Mouse (Mus musculus): ENCODE measurements around the gene Nsun2.

Gene Nsun2

GRCm38 (mm10) chr13:69636816-69637215 is 103.3 kb downstream of the Nsun2 start:
- no peak for DNase-seq (ENCODE audit: low spot score)

GRCm38 (mm10) chr13:69637657-69638056 is 104.1 kb downstream of the Nsun2 start:
- DNase-seq (ENCODE audit: low spot score), result no peak

GRCm38 (mm10) chr13:69638108-69638626 is 104.6 kb downstream of the Nsun2 start:
- no peak for DNase-seq (ENCODE audit: low spot score)

- no peak for DNase-seq (ENCODE audit: low spot score)
These were observed 105.7 kb downstream of the Nsun2 start for GRCm38 (mm10) chr13:69639251-69639650.

- no peak for DNase-seq (ENCODE audit: low spot score)
These were observed 106.6 kb downstream of the Nsun2 start for GRCm38 (mm10) chr13:69640126-69640525.

GRCm38 (mm10) chr13:69640541-69640940 is 107.0 kb downstream of the Nsun2 start:
- DNase-seq (ENCODE audit: low spot score), result no peak

GRCm38 (mm10) chr13:69641017-69641416 is 107.5 kb downstream of the Nsun2 start:
- no peak for DNase-seq (ENCODE audit: low spot score)

GRCm38 (mm10) chr13:69642656-69643216 is 109.2 kb downstream of the Nsun2 start:
- no peak for DNase-seq (ENCODE audit: low spot score)

GRCm38 (mm10) chr13:69643937-69644336 is 110.4 kb downstream of the Nsun2 start:
- DNase-seq (ENCODE audit: low spot score), result no peak

- no peak for DNase-seq (ENCODE audit: low spot score)
These were observed 111.1 kb downstream of the Nsun2 start for GRCm38 (mm10) chr13:69644427-69645166.

GRCm38 (mm10) chr13:69645694-69646423 is 112.3 kb downstream of the Nsun2 start:
- no peak for DNase-seq (ENCODE audit: low spot score)

- DNase-seq (ENCODE audit: low spot score), result no peak
These were observed 112.9 kb downstream of the Nsun2 start for GRCm38 (mm10) chr13:69646481-69646880.

GRCm38 (mm10) chr13:69654508-69654907 is 121.0 kb downstream of the Nsun2 start:
- no peak for DNase-seq (ENCODE audit: low spot score)

GRCm38 (mm10) chr13:69672121-69672520 is 138.6 kb downstream of the Nsun2 start:
- no peak for DNase-seq (ENCODE audit: low spot score)

- no peak for DNase-seq (ENCODE audit: low spot score)
These were observed 139.0 kb downstream of the Nsun2 start for GRCm38 (mm10) chr13:69672565-69672964.

GRCm38 (mm10) chr13:69673197-69673920 is 139.8 kb downstream of the Nsun2 start:
- no peak for DNase-seq (ENCODE audit: low spot score)

- DNase-seq (ENCODE audit: low spot score), result no peak
These were observed 140.5 kb downstream of the Nsun2 start for GRCm38 (mm10) chr13:69673921-69674618.

Measured in urinary bladder, postnatal 14 days (tissue).